Mouse (Mus musculus) forebrain, embryonic 11.5 days (tissue): ENCODE data around the gene Acly. TPM values are rescaled to one million over a fixed set of nuclear protein-coding genes. Genes with fewer than 3 reads are reported as not detected.

Experiments used
- ATAC-seq: fragments of 200-750 bp; cut with Nextera tagmentation; replicated peaks from 2 replicates; pipeline ENCODE4 v1.8.0; 2017; ENCODE audit warnings: moderate TSS enrichment; ENCODE audit not compliant: low FRiP score
- DNase-seq: peaks from one replicate; pipeline ENCODE4 v3.0.0-alpha.2; 2017; ENCODE audit warnings: low spot score
- H3K27ac ChIP-seq: fragments of 300-500 bp; sonication (generic); 2 replicates; pipeline ENCODE4 v1.5.1; 2014; ENCODE audit warnings: low read depth, low read length
- H3K27me3 ChIP-seq: fragments of 300-500 bp; sonication (generic); 2 replicates; pipeline ENCODE4 v1.6.1; 2014; ENCODE audit warnings: mild to moderate bottlenecking, low read length, mixed read lengths; ENCODE audit not compliant: control insufficient read depth, insufficient read depth
- H3K36me3 ChIP-seq: fragments of 300-500 bp; sonication (generic); 2 replicates; pipeline ENCODE4 v1.6.1; 2014; ENCODE audit warnings: mild to moderate bottlenecking, low read length, moderate library complexity, mixed read lengths; ENCODE audit not compliant: control insufficient read depth, insufficient read depth
- H3K4me1 ChIP-seq: fragments of 300-500 bp; sonication (generic); replicated peaks from 2 replicates; pipeline ENCODE4 v1.6.1; 2014; ENCODE audit warnings: low read length, mixed read lengths; ENCODE audit not compliant: control insufficient read depth, insufficient read depth
- H3K4me2 ChIP-seq: fragments of 300-500 bp; sonication (generic); 2 replicates; pipeline ENCODE4 v1.6.1; 2014; ENCODE audit warnings: low read depth, mild to moderate bottlenecking, low read length, moderate library complexity, mixed read lengths; ENCODE audit not compliant: severe bottlenecking
- H3K4me3 ChIP-seq: fragments of 300-500 bp; sonication (generic); 2 replicates; pipeline ENCODE4 v1.5.1; 2014; ENCODE audit warnings: low read depth, low read length
- H3K9ac ChIP-seq: fragments of 300-500 bp; sonication (generic); 2 replicates; pipeline ENCODE4 v1.6.1; 2014; ENCODE audit warnings: low read length
- H3K9me3 ChIP-seq: fragments of 300-500 bp; sonication (generic); 2 replicates; pipeline ENCODE4 v1.6.1; 2016; ENCODE audit warnings: low read length, mixed read lengths; ENCODE audit not compliant: control insufficient read depth
- WGBS: fragments of 180-500 bp; shearing (Covaris S2); extraction: QIAGEN DNeasy Blood & Tissue Kit; methylation state at CpG from one replicate; pipeline ENCODE4 v1.1.7; 2014; 5-methylcytosine and 5-hydroxymethylcytosine counted together
- polyA plus RNA-seq: library from polyadenylated mRNA; unstranded; fragments of >200 nt; fragmentation: Nextera tagmentation; extraction: Ambion mirVana; gene quantifications from 2 replicates; pipeline ENCODE4 v1.2.1, GENCODE M21; 2014

The Acly gene
- polyA plus RNA-seq, 1 experiment from 2014 or later, result 294 TPM

DNA sequence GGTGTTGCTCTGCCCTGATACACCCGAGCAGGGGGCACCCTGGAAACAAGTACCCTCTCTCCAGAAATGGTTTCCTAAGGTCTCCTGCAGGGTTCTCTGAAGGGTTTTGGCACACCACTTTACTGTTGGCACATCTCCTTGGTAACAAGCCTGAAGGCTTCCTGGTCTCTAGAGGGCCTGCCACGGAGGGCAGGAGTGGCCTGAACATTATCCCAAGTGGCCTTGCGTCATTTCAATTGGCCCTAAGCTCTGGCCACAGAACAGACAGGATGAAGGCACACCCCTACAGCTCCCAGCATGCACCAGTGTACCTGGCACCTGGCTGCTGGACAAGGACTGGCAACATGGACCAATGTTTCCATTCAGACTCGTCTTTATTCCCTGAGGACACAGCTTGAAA, 25.0 kb upstream of the Acly start:
- Histone ChIP-seq H3K36me3 (no peaks in the 10 kb centered on the region), H3K4me3 (no peak overlapping the region), H3K4me1 (no peaks in the 10 kb centered on the region), H3K9me3 (no peaks in the 10 kb centered on the region), H3K9ac (no peak overlapping the region), H3K27ac (no peak overlapping the region), H3K4me2 (no peak overlapping the region), H3K27me3 (no peaks in the 10 kb centered on the region)
- 83% methylated on average over 4 of the region's 4 CpGs for WGBS
- no peak for DNase-seq
- ATAC-seq, result no peak

GRCm38 (mm10) chr11:100550101-100550500, 22.3 kb upstream of the Acly start:
- DNase-seq, result no peak
- no peak overlapping the region for H3K9ac ChIP-seq
- no peaks in the 10 kb centered on the region for H3K27me3 ChIP-seq
- no peak overlapping the region for H3K4me2 ChIP-seq
- H3K27ac ChIP-seq, result no peak overlapping the region
- no peaks in the 10 kb centered on the region for H3K9me3 ChIP-seq
- WGBS, result 86% methylated on average over 6 of the region's 6 CpGs
- H3K4me1 ChIP-seq, result peaks cover under 1% of the 10 kb centered on the region; the same call in 1 of the 2 replicates
- no peak overlapping the region for H3K4me3 ChIP-seq
- no peak for ATAC-seq
- H3K36me3 ChIP-seq, result no peaks in the 10 kb centered on the region

GRCm38 (mm10) chr11:100549466-100549865, 21.7 kb upstream of the Acly start:
- ATAC-seq (no peak), DNase-seq (no peak)
- Histone ChIP-seq H3K4me1 (peaks cover 3% of the 10 kb centered on the region; the same call in 1 of the 2 replicates), H3K27ac (no peak overlapping the region), H3K9me3 (no peaks in the 10 kb centered on the region), H3K9ac (no peak overlapping the region), H3K36me3 (no peaks in the 10 kb centered on the region), H3K4me3 (no peak overlapping the region), H3K27me3 (no peaks in the 10 kb centered on the region), H3K4me2 (no peak overlapping the region)
- 87% methylated on average over 8 of the region's 8 CpGs for WGBS

- Histone ChIP-seq H3K4me1 (peaks cover 3% of the 10 kb centered on the region; the same call in 1 of the 2 replicates), H3K27me3 (no peaks in the 10 kb centered on the region), H3K9me3 (no peaks in the 10 kb centered on the region), H3K4me2 (no peak overlapping the region), H3K9ac (no peak overlapping the region), H3K27ac (no peak overlapping the region), H3K4me3 (no peak overlapping the region), H3K36me3 (no peaks in the 10 kb centered on the region)
- no peak for ATAC-seq
- 80% methylated on average over 6 of the region's 6 CpGs for WGBS
- no peak for DNase-seq
Observed at GRCm38 (mm10) chr11:100548141-100548540, 20.3 kb upstream of the Acly start.

- Histone ChIP-seq H3K9me3 (no peaks in the 10 kb centered on the region), H3K4me2 (no peak overlapping the region), H3K4me3 (no peak overlapping the region), H3K27ac (no peak overlapping the region), H3K4me1 (peaks cover 3% of the 10 kb centered on the region; the same call in 1 of the 2 replicates), H3K36me3 (no peaks in the 10 kb centered on the region), H3K27me3 (no peaks in the 10 kb centered on the region), H3K9ac (no peak overlapping the region)
- 85% methylated on average over 6 of the region's 6 CpGs for WGBS
- DNase-seq (no peak), ATAC-seq (no peak)
Observed at GRCm38 (mm10) chr11:100546955-100547354, 19.2 kb upstream of the Acly start.

DNA sequence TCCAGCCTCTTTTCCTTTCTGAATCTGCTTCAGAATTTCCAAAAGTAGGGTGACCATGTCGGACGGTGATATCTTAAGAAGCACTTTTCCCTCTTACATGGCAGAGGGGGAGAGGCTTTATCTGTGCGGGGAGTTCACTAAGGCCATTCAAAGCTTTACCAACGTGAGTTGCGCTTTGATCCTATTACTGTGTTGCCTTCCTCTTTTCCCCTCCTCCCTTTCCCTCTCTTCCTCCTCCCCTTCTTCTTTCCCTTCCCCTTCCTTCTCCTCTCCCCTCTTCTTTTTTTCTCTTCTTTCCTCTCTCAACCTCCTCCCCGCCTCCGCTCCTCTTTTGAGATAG, 17.9 kb upstream of the Acly start:
- Histone ChIP-seq H3K9ac (peak overlapping the region; percentile 43), H3K4me2 (peak overlapping the region; percentile 68), H3K4me3 (peak overlapping the region; percentile 34), H3K9me3 (no peaks in the 10 kb centered on the region), H3K36me3 (no peaks in the 10 kb centered on the region), H3K27ac (no peak overlapping the region), H3K27me3 (no peaks in the 10 kb centered on the region), H3K4me1 (peaks cover 3% of the 10 kb centered on the region; the same call in 1 of the 2 replicates)
- DNase-seq, result no peak
- 25% methylated on average over 7 of the region's 7 CpGs for WGBS
- no peak; the same call in 1 of the 2 replicates for ATAC-seq

GRCm38 (mm10) chr11:100544832-100545745, 17.3 kb upstream of the Acly start, which contains the start of gene Ttc25:
Gene Ttc25 (plus strand): TSS chr11:100545607.
- Histone ChIP-seq H3K4me2 (peak within 1 kb of the TSS; percentile 68), H3K9ac (peak within 1 kb of the TSS; percentile 43), H3K27ac (no peak within 1 kb of the TSS; the same call in 1 of the 2 replicates)

GRCm38 (mm10) chr11:100541577-100541976, 13.8 kb upstream of the Acly start:
- ATAC-seq, result no peak
- no peak overlapping the region for H3K4me2 ChIP-seq
- H3K4me1 ChIP-seq, result peaks cover 3% of the 10 kb centered on the region; the same call in 1 of the 2 replicates
- DNase-seq, result no peak
- no peak overlapping the region for H3K27ac ChIP-seq
- WGBS, result 91% methylated on average over 2 of the region's 2 CpGs
- no peaks in the 10 kb centered on the region for H3K36me3 ChIP-seq
- H3K27me3 ChIP-seq, result no peaks in the 10 kb centered on the region
- no peak overlapping the region for H3K9ac ChIP-seq
- no peaks in the 10 kb centered on the region for H3K9me3 ChIP-seq
- no peak overlapping the region for H3K4me3 ChIP-seq

More at GRCm38 (mm10) chr11:100544832-100545745, 17.3 kb upstream of the Acly start, which contains the start of gene Ttc25:
- DNase-seq (peak; percentile 94), ATAC-seq (peak; percentile 96)
- Histone ChIP-seq H3K4me3 (peak within 1 kb of the TSS; percentile 34), H3K27me3 (no peaks in the 10 kb centered on the region), H3K36me3 (no peaks in the 10 kb centered on the region), H3K4me1 (peaks cover 3% of the 10 kb centered on the region; the same call in 1 of the 2 replicates), H3K9me3 (no peaks in the 10 kb centered on the region)
- 3% methylated on average over 28 of the region's 28 CpGs for WGBS
